Mouse (Mus musculus) retina, postnatal 1 day (tissue): Measurements from ENCODE around the gene Tspear.
"Not testable (repeated sequence)": the region's sequence is repeated elsewhere in the genome, so short reads cannot be mapped to it uniquely, and the experiment has no call there.

ENCODE experiments used
- DNase-seq: peaks from one replicate; pipeline ENCODE4 v3.0.0-alpha.2; 2012

Gene Tspear

GRCm38 (mm10) chr10:77797677-77798076, 111.3 kb downstream of the Tspear start:
- peak; percentile 39 for DNase-seq

- not testable (repeated sequence) for DNase-seq
Observed at GRCm38 (mm10) chr10:77798164-77798920, 112.0 kb downstream of the Tspear start.

GRCm38 (mm10) chr10:77798921-77799508, 112.6 kb downstream of the Tspear start, which contains the start of gene Gm19668:
Gene Gm19668, minus strand, starts transcription at chr10:77799133.
- peak; percentile 51 for DNase-seq

- DNase-seq: no peak
Observed at GRCm38 (mm10) chr10:77804095-77804494, 117.7 kb downstream of the Tspear start.

- no peak for DNase-seq
Observed at GRCm38 (mm10) chr10:77811743-77812142, 125.4 kb downstream of the Tspear start, which contains the start of gene Gm9507. Gene Gm9507, minus strand, starts transcription at chr10:77811843.

GRCm38 (mm10) chr10:77814382-77814781, 128.0 kb downstream of the Tspear start, which contains the start of gene Gm2696:
Gene Gm2696, plus strand, starts transcription at chr10:77814682.
- no peak for DNase-seq

- peak; percentile 45 for DNase-seq
Observed at GRCm38 (mm10) chr10:77815514-77815913, 129.1 kb downstream of the Tspear start.

- no peak for DNase-seq
Observed at GRCm38 (mm10) chr10:77818523-77818922, 132.2 kb downstream of the Tspear start.

- no peak for DNase-seq
Observed at GRCm38 (mm10) chr10:77819203-77819602, 132.8 kb downstream of the Tspear start.

- no peak for DNase-seq
Observed at GRCm38 (mm10) chr10:77826951-77827350, 140.6 kb downstream of the Tspear start, which contains the start of gene Krtap10-4. Gene Krtap10-4, minus strand, starts transcription at chr10:77827095.

GRCm38 (mm10) chr10:77835647-77836046, 149.3 kb downstream of the Tspear start, which contains the start of gene Krtap10-10:
Gene Krtap10-10, plus strand, starts transcription at chr10:77835947.
- DNase-seq: no peak

GRCm38 (mm10) chr10:77839006-77839405, 152.6 kb downstream of the Tspear start:
- no peak for DNase-seq

GRCm38 (mm10) chr10:77846503-77846902, 160.1 kb downstream of the Tspear start, which contains the start of gene Gm36176:
Gene Gm36176, plus strand, starts transcription at chr10:77846803.
- DNase-seq: no peak

GRCm38 (mm10) chr10:77846961-77847360, 160.6 kb downstream of the Tspear start:
- peak; percentile 5 for DNase-seq

GRCm38 (mm10) chr10:77847538-77847937, 161.2 kb downstream of the Tspear start:
- DNase-seq: no peak

GRCm38 (mm10) chr10:77852559-77852958, 166.2 kb downstream of the Tspear start, which contains the start of gene Gm10318:
Gene Gm10318, plus strand, starts transcription at chr10:77852859.
- peak; percentile 5 for DNase-seq

- DNase-seq: no peak
Observed at GRCm38 (mm10) chr10:77861675-77862074, 175.3 kb downstream of the Tspear start, which contains the start of gene Gm3285. Gene Gm3285, plus strand, starts transcription at chr10:77861975.

GRCm38 (mm10) chr10:77864067-77864761, 177.8 kb downstream of the Tspear start:
- DNase-seq: peak; percentile 81

- DNase-seq: no peak
Observed at GRCm38 (mm10) chr10:77864762-77865143, 178.4 kb downstream of the Tspear start.

GRCm38 (mm10) chr10:77867546-77867945, 181.2 kb downstream of the Tspear start:
- no peak for DNase-seq

GRCm38 (mm10) chr10:77869651-77870050, 183.3 kb downstream of the Tspear start:
- no peak for DNase-seq

GRCm38 (mm10) chr10:77878985-77879384, 192.6 kb downstream of the Tspear start:
- DNase-seq: no peak

- no peak for DNase-seq
Observed at GRCm38 (mm10) chr10:77880305-77880704, 193.9 kb downstream of the Tspear start.
